Comparison of ENCODE assay signal across 10 mouse cellular contexts in genomic region chr13:39350668-39351067, GRCm38 (mm10).
DNase-seq lines count a peak whose midpoint lies in the region; ATAC-seq lines count a peak whose summit lies in the region.
"Had no signal": no experiment of that assay in that cellular context is flagged by ENCODE, and none has a peak within 500 bp of the region (broad histone marks: within the 10 kb centered on the region; RNA-seq: fewer than 3 reads in every experiment).

No protein-coding gene starts in this region.

- WGBS in midbrain, embryonic 14.5 days, result 68% methylated on average over 12 of the region's 12 CpGs
- 91% methylated on average over 12 of the region's 12 CpGs for WGBS in midbrain, embryonic 10.5 days

- H3K4me1 ChIP-seq in midbrain, embryonic 14.5 days (ENCODE audit: control insufficient read depth, insufficient read depth, low read length), result no peaks in the 10 kb centered on the region
- no peaks in the 10 kb centered on the region for H3K4me1 ChIP-seq in midbrain, embryonic 10.5 days
- H3K4me1 ChIP-seq: liver, embryonic 15.5 days had no signal

- no peak overlapping the region for H3K9ac ChIP-seq in midbrain, embryonic 14.5 days (replicated peaks; ENCODE audit: low read length)
- H3K9ac ChIP-seq: liver, embryonic 15.5 days; midbrain, embryonic 13.5 days had no signal

- ATAC-seq in midbrain, embryonic 14.5 days (ENCODE audit: low FRiP score, low TSS enrichment), result no peak
- peak; percentile 75 for ATAC-seq in frontal cortex, adult (ENCODE audit: low TSS enrichment)
- no peak for ATAC-seq in megakaryocyte-erythroid progenitor cell, adult 5-6 weeks (replicated peaks; ENCODE audit: low FRiP score, low TSS enrichment, poor library complexity, severe bottlenecking)
- ATAC-seq: midbrain, embryonic 13.5 days had no signal

- H3K9me3 ChIP-seq in midbrain, embryonic 14.5 days (ENCODE audit: control insufficient read depth, low read length), result no peaks in the 10 kb centered on the region
- H3K9me3 ChIP-seq in midbrain, embryonic 10.5 days (replicated peaks), result no peaks in the 10 kb centered on the region
- H3K9me3 ChIP-seq: liver, embryonic 15.5 days; midbrain, embryonic 13.5 days had no signal

- no peaks in the 10 kb centered on the region for H3K36me3 ChIP-seq in midbrain, embryonic 14.5 days (ENCODE audit: control insufficient read depth, insufficient read depth, low read length)
- H3K36me3 ChIP-seq in midbrain, embryonic 10.5 days, result no peaks in the 10 kb centered on the region
- H3K36me3 ChIP-seq: liver, embryonic 15.5 days; midbrain, embryonic 13.5 days had no signal

- H3K4me2 ChIP-seq in midbrain, embryonic 14.5 days (ENCODE audit: low read length), result no peak overlapping the region
- H3K4me2 ChIP-seq: liver, embryonic 15.5 days; midbrain, embryonic 13.5 days had no signal

- no peaks in the 10 kb centered on the region for H3K27me3 ChIP-seq in midbrain, embryonic 14.5 days (ENCODE audit: control insufficient read depth, insufficient read depth, low read length)
- H3K27me3 ChIP-seq in midbrain, embryonic 10.5 days (ENCODE audit: low read depth, poor library complexity, severe bottlenecking), result no peaks in the 10 kb centered on the region
- H3K27me3 ChIP-seq: liver, embryonic 15.5 days; midbrain, embryonic 13.5 days had no signal

- DNase-seq in midbrain, embryonic 14.5 days, result peak; percentile 18
- DNase-seq in midbrain, embryonic 10.5 days (ENCODE audit: low spot score), result no peak
- DNase-seq in layer of hippocampus, postnatal 36 days, result peak; percentile 34 to 39
- no peak for DNase-seq in heart, adult 11 months
- DNase-seq in gastrocnemius, adult 8-10 months (ENCODE audit: low spot score in 2 of 2), result no peak
- DNase-seq: adrenal gland, adult 2 months had no signal

- no peak overlapping the region for H3K27ac ChIP-seq in midbrain, embryonic 14.5 days (replicated peaks; ENCODE audit: low read depth, low read length)
- no peak overlapping the region for H3K27ac ChIP-seq in midbrain, embryonic 10.5 days (replicated peaks)
- H3K27ac ChIP-seq: liver, embryonic 15.5 days; midbrain, embryonic 13.5 days had no signal

- H3K4me3 ChIP-seq in midbrain, embryonic 14.5 days (replicated peaks; ENCODE audit: low read depth, low read length), result no peak overlapping the region
- no peak overlapping the region for H3K4me3 ChIP-seq in midbrain, embryonic 10.5 days
- H3K4me3 ChIP-seq: liver, embryonic 15.5 days; midbrain, embryonic 13.5 days had no signal

Comparison
In these comparisons a context has a peak if more than half of its experiments do, and no peak if none do; other contexts are left out.
1. DNase-seq: peak in midbrain, embryonic 14.5 days (single experiment) and layer of hippocampus, postnatal 36 days (2 of 2); none in midbrain, embryonic 10.5 days (single experiment), heart, adult 11 months (single experiment) and gastrocnemius, adult 8-10 months (0 of 2).